Mouse (Mus musculus): Measurements from ENCODE around the gene Sohlh1. TPM values are rescaled to one million over a fixed set of nuclear protein-coding genes. Genes with fewer than 3 reads are reported as not detected.

Gene Sohlh1
- polyA plus RNA-seq, 1 experiment from 2014 or later: not detected

GRCm38 (mm10) chr2:25863337-25864131, 16.5 kb upstream of the Sohlh1 start, which contains the start of gene Kcnt1:
Kcnt1 (plus strand) TSS chr2:25863734.
- H3K9me3 ChIP-seq: no peaks in the 10 kb centered on the region
- peaks cover 17% of the 10 kb centered on the region for H3K4me1 ChIP-seq
- under 1% methylated on average over 53 of the region's 53 CpGs for WGBS
- no peak within 1 kb of the TSS for H3K27ac ChIP-seq
- H3K4me3 ChIP-seq: peak within 1 kb of the TSS; percentile 65
- peaks cover 69% of the 10 kb centered on the region for H3K27me3 ChIP-seq (ENCODE audit: insufficient read depth, poor library complexity, severe bottlenecking)
- no peaks in the 10 kb centered on the region for H3K36me3 ChIP-seq
- DNase-seq (ENCODE audit: low spot score): no peak

GRCm38 (mm10) chr2:25862696-25863270, 15.7 kb upstream of the Sohlh1 start:
- H3K4me3 ChIP-seq: no peak overlapping the region
- no peaks in the 10 kb centered on the region for H3K9me3 ChIP-seq
- no peaks in the 10 kb centered on the region for H3K36me3 ChIP-seq
- H3K27ac ChIP-seq: no peak overlapping the region
- H3K27me3 ChIP-seq (ENCODE audit: insufficient read depth, poor library complexity, severe bottlenecking): peaks cover 62% of the 10 kb centered on the region
- peaks cover 17% of the 10 kb centered on the region for H3K4me1 ChIP-seq
- DNase-seq (ENCODE audit: low spot score): no peak
- WGBS: 67% methylated on average over 5 of the region's 5 CpGs

GRCm38 (mm10) chr2:25862038-25862437, 15.0 kb upstream of the Sohlh1 start:
- Histone ChIP-seq H3K36me3 (no peaks in the 10 kb centered on the region), H3K27me3 (ENCODE audit: insufficient read depth, poor library complexity, severe bottlenecking) (peaks cover 54% of the 10 kb centered on the region), H3K9me3 (no peaks in the 10 kb centered on the region), H3K4me1 (peaks cover 17% of the 10 kb centered on the region), H3K27ac (no peak overlapping the region), H3K4me3 (no peak overlapping the region)
- 66% methylated on average over 2 of the region's 2 CpGs for WGBS
- DNase-seq (ENCODE audit: low spot score): no peak

DNA sequence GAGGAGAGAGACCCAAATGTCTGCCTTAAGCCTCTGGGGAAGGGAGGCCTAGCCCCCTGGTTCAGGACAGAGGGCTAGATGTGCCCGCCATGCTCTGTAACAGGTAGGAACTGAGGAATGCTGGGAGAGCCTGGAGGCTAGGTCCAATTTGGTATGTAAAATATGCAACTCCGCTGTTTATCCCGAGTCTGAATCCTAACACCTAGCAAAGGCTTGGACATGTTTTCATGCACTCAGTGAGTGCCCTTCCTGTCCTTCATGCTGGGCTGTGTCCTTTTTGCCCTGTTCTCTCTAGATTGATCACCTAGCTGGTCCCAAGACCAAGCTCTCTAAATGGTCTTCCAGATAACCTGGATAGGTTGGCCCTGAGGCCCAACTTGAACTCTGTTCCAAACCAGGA, 12.8 kb upstream of the Sohlh1 start:
- WGBS: 74% methylated on average over 3 of the region's 3 CpGs

DNA sequence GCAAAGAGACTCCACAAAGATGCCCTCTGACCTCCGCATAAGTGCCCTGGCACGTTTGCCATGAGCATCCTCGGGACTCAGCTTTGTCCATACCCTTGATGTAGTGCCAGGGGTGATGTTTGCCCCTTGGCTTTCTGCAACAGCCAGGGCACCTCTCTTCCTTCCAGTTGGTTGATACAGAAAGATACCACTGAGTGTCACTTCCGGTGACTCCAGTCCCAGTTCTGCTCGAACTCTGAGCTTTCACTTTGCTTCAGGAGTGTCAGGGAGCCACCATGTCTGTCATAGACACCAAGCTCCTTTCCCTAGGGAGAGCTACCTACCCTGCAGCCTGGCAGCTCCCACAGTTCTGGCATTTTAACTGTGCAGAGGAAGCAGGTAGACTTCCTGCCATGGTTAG, 7.0 kb upstream of the Sohlh1 start:
- Histone ChIP-seq H3K4me1 (no peaks in the 10 kb centered on the region), H3K36me3 (no peaks in the 10 kb centered on the region), H3K27ac (no peak overlapping the region), H3K9me3 (no peaks in the 10 kb centered on the region), H3K4me3 (no peak overlapping the region), H3K27me3 (ENCODE audit: insufficient read depth, poor library complexity, severe bottlenecking) (peaks cover 5% of the 10 kb centered on the region; the same call in 1 of the 2 replicates)
- WGBS: 74% methylated on average over 5 of the region's 5 CpGs
- DNase-seq (ENCODE audit: low spot score): no peak

More for the DNA sequence above, 12.8 kb upstream of the Sohlh1 start:
- no peaks in the 10 kb centered on the region for H3K36me3 ChIP-seq
- H3K27me3 ChIP-seq (ENCODE audit: insufficient read depth, poor library complexity, severe bottlenecking): peaks cover 33% of the 10 kb centered on the region
- no peak overlapping the region for H3K27ac ChIP-seq
- DNase-seq (ENCODE audit: low spot score): no peak
- H3K9me3 ChIP-seq: no peaks in the 10 kb centered on the region
- no peak overlapping the region for H3K4me3 ChIP-seq
- H3K4me1 ChIP-seq: peaks cover 17% of the 10 kb centered on the region

DNA sequence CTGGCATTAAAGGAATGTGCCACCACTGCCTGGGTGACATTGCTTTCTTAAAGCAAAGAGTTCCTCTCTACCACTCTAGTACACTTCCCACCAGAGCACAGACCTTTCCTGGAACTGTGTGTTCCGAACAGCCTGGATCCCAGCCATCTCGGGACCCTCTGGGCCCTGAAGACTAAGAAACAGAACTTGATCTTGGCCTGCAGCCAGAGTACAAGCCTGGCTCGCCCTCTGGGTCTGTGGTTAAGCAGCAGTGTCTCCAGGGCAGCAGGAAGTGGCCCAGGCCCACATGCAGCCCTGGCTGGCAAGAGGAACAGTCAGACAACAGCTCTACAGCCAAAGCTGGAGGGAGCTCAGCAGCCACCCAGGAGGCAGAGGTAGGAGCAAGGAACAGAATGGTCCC, 5.6 kb upstream of the Sohlh1 start:
- H3K4me1 ChIP-seq: no peaks in the 10 kb centered on the region
- DNase-seq (ENCODE audit: low spot score): no peak
- 45% methylated on average over 3 of the region's 3 CpGs for WGBS
- no peak overlapping the region for H3K27ac ChIP-seq
- no peak overlapping the region for H3K4me3 ChIP-seq
- no peaks in the 10 kb centered on the region for H3K36me3 ChIP-seq
- no peaks in the 10 kb centered on the region for H3K9me3 ChIP-seq
- peaks cover 5% of the 10 kb centered on the region; the same call in 1 of the 2 replicates for H3K27me3 ChIP-seq (ENCODE audit: insufficient read depth, poor library complexity, severe bottlenecking)

- WGBS: 17% methylated on average over 4 of the region's 4 CpGs
- no peaks in the 10 kb centered on the region for H3K9me3 ChIP-seq
- no peak overlapping the region for H3K4me3 ChIP-seq
- H3K27ac ChIP-seq: no peak overlapping the region
- no peak for DNase-seq (ENCODE audit: low spot score)
- no peaks in the 10 kb centered on the region for H3K4me1 ChIP-seq
- no peaks in the 10 kb centered on the region for H3K36me3 ChIP-seq
- H3K27me3 ChIP-seq (ENCODE audit: insufficient read depth, poor library complexity, severe bottlenecking): peaks cover 9% of the 10 kb centered on the region; the same call in 1 of the 2 replicates
Observed at GRCm38 (mm10) chr2:25850330-25850729, 3.3 kb upstream of the Sohlh1 start.

DNA sequence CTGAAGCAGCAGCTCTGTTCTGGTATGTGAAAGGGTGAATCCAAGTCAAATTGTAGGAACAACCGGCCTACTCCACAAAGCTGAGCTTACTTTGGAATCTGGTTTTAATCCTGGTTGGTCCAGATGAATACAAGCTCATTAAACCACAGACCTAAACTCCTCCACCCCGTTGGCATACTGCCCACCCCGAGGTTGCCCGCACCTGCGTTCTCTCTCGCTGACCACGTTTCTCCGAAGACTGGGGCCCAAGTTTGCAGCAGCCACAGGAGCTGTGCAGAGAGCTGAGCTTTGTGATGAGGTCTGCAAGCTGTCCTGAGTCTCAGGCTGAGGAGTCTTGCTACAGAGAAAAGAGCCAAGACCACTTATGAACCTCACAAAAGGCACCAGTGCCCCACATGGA, 532 bp downstream of the Sohlh1 start:
- 85% methylated on average over 8 of the region's 8 CpGs for WGBS
- H3K27me3 ChIP-seq (ENCODE audit: insufficient read depth, poor library complexity, severe bottlenecking): peaks cover 16% of the 10 kb centered on the region; the same call in 1 of the 2 replicates
- H3K4me3 ChIP-seq: no peak overlapping the region
- no peak overlapping the region for H3K27ac ChIP-seq
- H3K9me3 ChIP-seq: no peaks in the 10 kb centered on the region
- no peaks in the 10 kb centered on the region for H3K4me1 ChIP-seq
- H3K36me3 ChIP-seq: no peaks in the 10 kb centered on the region
- no peak for DNase-seq (ENCODE audit: low spot score)

DNA sequence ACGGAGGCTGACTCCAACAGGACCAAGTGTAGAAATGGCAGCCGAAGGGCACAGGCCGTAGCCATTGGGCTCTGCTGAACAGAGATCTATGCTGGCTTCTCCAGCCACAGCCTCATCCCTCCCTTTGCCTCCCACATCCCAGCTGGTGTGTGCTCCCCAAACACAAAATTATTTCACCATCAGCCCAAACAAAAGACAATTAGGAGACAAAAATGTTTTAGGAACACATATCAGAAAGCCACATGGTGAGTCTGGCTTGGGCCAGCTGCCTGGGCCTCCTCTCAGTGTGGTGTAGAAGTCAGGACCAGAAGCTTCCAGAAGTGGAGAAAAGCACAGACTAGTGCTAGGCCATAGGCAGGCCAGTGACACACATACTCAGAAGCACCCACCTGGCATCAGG, 3.0 kb downstream of the Sohlh1 start:
- Histone ChIP-seq H3K4me3 (no peak overlapping the region), H3K27me3 (ENCODE audit: insufficient read depth, poor library complexity, severe bottlenecking) (peaks cover 24% of the 10 kb centered on the region; the same call in 1 of the 2 replicates), H3K4me1 (no peaks in the 10 kb centered on the region), H3K36me3 (no peaks in the 10 kb centered on the region), H3K9me3 (no peaks in the 10 kb centered on the region), H3K27ac (no peak overlapping the region)
- no peak for DNase-seq (ENCODE audit: low spot score)
- WGBS: 81% methylated on average over 3 of the region's 3 CpGs

- 86% methylated on average over 1 of the region's 1 CpGs for WGBS
- H3K9me3 ChIP-seq: no peaks in the 10 kb centered on the region
- no peaks in the 10 kb centered on the region for H3K36me3 ChIP-seq
- no peak overlapping the region for H3K4me3 ChIP-seq
- peaks cover 27% of the 10 kb centered on the region; the same call in 1 of the 2 replicates for H3K27me3 ChIP-seq (ENCODE audit: insufficient read depth, poor library complexity, severe bottlenecking)
- no peak for DNase-seq (ENCODE audit: low spot score)
- H3K27ac ChIP-seq: no peak overlapping the region
- no peaks in the 10 kb centered on the region for H3K4me1 ChIP-seq
Observed at GRCm38 (mm10) chr2:25842758-25843157, 4.3 kb downstream of the Sohlh1 start.

GRCm38 (mm10) chr2:25842161-25842560, 4.9 kb downstream of the Sohlh1 start:
- DNase-seq (ENCODE audit: low spot score): no peak
- peaks cover 25% of the 10 kb centered on the region; the same call in 1 of the 2 replicates for H3K27me3 ChIP-seq (ENCODE audit: insufficient read depth, poor library complexity, severe bottlenecking)
- H3K4me3 ChIP-seq: no peak overlapping the region
- H3K36me3 ChIP-seq: no peaks in the 10 kb centered on the region
- no peaks in the 10 kb centered on the region for H3K9me3 ChIP-seq
- 71% methylated on average over 4 of the region's 4 CpGs for WGBS
- H3K27ac ChIP-seq: no peak overlapping the region
- no peaks in the 10 kb centered on the region for H3K4me1 ChIP-seq

- 44% methylated on average over 5 of the region's 5 CpGs for WGBS
- no peak overlapping the region for H3K4me3 ChIP-seq
- H3K9me3 ChIP-seq: no peaks in the 10 kb centered on the region
- no peaks in the 10 kb centered on the region for H3K36me3 ChIP-seq
- no peaks in the 10 kb centered on the region for H3K4me1 ChIP-seq
- H3K27me3 ChIP-seq (ENCODE audit: insufficient read depth, poor library complexity, severe bottlenecking): peaks cover 18% of the 10 kb centered on the region; the same call in 1 of the 2 replicates
- H3K27ac ChIP-seq: no peak overlapping the region
- DNase-seq (ENCODE audit: low spot score): no peak
Observed at GRCm38 (mm10) chr2:25836291-25836690, 10.8 kb downstream of the Sohlh1 start.

- 77% methylated on average over 3 of the region's 3 CpGs for WGBS
- H3K27ac ChIP-seq: no peak overlapping the region
Observed at GRCm38 (mm10) chr2:25830786-25831185, 16.3 kb downstream of the Sohlh1 start.

More at GRCm38 (mm10) chr2:25830786-25831185, 16.3 kb downstream of the Sohlh1 start:
- H3K4me1 ChIP-seq: no peaks in the 10 kb centered on the region
- H3K27me3 ChIP-seq (ENCODE audit: insufficient read depth, poor library complexity, severe bottlenecking): peaks cover 4% of the 10 kb centered on the region; the same call in 1 of the 2 replicates
- no peaks in the 10 kb centered on the region for H3K36me3 ChIP-seq
- no peak overlapping the region for H3K4me3 ChIP-seq
- no peak for DNase-seq (ENCODE audit: low spot score)
- H3K9me3 ChIP-seq: no peaks in the 10 kb centered on the region

All from heart, embryonic 10.5 days (tissue).